Mouse (Mus musculus) embryo, embryonic 11 days (tissue): Measurements from ENCODE around the gene Cx3cr1.
A peak's percentile ranks its signal among the peaks of the same experiment; 100 is the strongest.
"Not testable (repeated sequence)": the region's sequence is repeated elsewhere in the genome, so short reads cannot be mapped to it uniquely, and the experiment has no call there.

ENCODE experiments used
- DNase-seq: peaks from one replicate; pipeline ENCODE4 v3.0.0-alpha.2; 2015

The Cx3cr1 gene

GRCm38 (mm10) chr9:120024171-120024570 is 45.5 kb downstream of the Cx3cr1 start:
- DNase-seq = no peak

- no peak for DNase-seq
Measured at GRCm38 (mm10) chr9:120023086-120023811, 46.4 kb downstream of the Cx3cr1 start, which contains the start of gene Xirp1. TSS of gene Xirp1 (minus strand) at chr9:120023598.

GRCm38 (mm10) chr9:120021164-120021563 is 48.5 kb downstream of the Cx3cr1 start:
- DNase-seq = no peak

GRCm38 (mm10) chr9:120020285-120020890 is 49.3 kb downstream of the Cx3cr1 start:
- peak; percentile 80 for DNase-seq

GRCm38 (mm10) chr9:120016956-120017355 is 52.7 kb downstream of the Cx3cr1 start:
- DNase-seq = no peak

GRCm38 (mm10) chr9:120014828-120015227 is 54.9 kb downstream of the Cx3cr1 start:
- no peak for DNase-seq

GRCm38 (mm10) chr9:120013251-120013820 is 56.3 kb downstream of the Cx3cr1 start:
- no peak for DNase-seq

- DNase-seq = no peak
Measured at GRCm38 (mm10) chr9:120012781-120013180, 56.9 kb downstream of the Cx3cr1 start.

GRCm38 (mm10) chr9:120012161-120012560 is 57.5 kb downstream of the Cx3cr1 start:
- not testable (repeated sequence) for DNase-seq

- DNase-seq = peak; percentile 87
Measured at GRCm38 (mm10) chr9:120011533-120011932, 58.1 kb downstream of the Cx3cr1 start.

- DNase-seq = peak; percentile 97
Measured at GRCm38 (mm10) chr9:120010781-120011511, 58.7 kb downstream of the Cx3cr1 start.

- no peak for DNase-seq
Measured at GRCm38 (mm10) chr9:120009871-120010270, 59.8 kb downstream of the Cx3cr1 start.

- DNase-seq = no peak
Measured at GRCm38 (mm10) chr9:120009226-120009841, 60.3 kb downstream of the Cx3cr1 start.

GRCm38 (mm10) chr9:120007833-120008232 is 61.8 kb downstream of the Cx3cr1 start:
- no peak for DNase-seq

- DNase-seq = no peak
Measured at GRCm38 (mm10) chr9:120005936-120006335, 63.7 kb downstream of the Cx3cr1 start.

GRCm38 (mm10) chr9:120002893-120003292 is 66.8 kb downstream of the Cx3cr1 start:
- no peak for DNase-seq

- peak; percentile 93 for DNase-seq
Measured at GRCm38 (mm10) chr9:120001945-120002725, 67.5 kb downstream of the Cx3cr1 start.

GRCm38 (mm10) chr9:120000761-120001160 is 68.9 kb downstream of the Cx3cr1 start:
- DNase-seq = no peak

GRCm38 (mm10) chr9:119999636-120000035 is 70.0 kb downstream of the Cx3cr1 start:
- DNase-seq = no peak

- DNase-seq = no peak
Measured at GRCm38 (mm10) chr9:119998776-119999175, 70.9 kb downstream of the Cx3cr1 start.

- no peak for DNase-seq
Measured at GRCm38 (mm10) chr9:119996080-119996479, 73.6 kb downstream of the Cx3cr1 start.

- no peak for DNase-seq
Measured at GRCm38 (mm10) chr9:119994207-119994606, 75.5 kb downstream of the Cx3cr1 start.
